Comparison of ENCODE assay signal across 14 mouse cellular contexts in genomic region chr11:117914531-117914930, GRCm38 (mm10). TPM values are rescaled to one million over a fixed set of nuclear protein-coding genes. Genes with fewer than 3 reads are reported as not detected.
DNase-seq lines count a peak whose midpoint lies in the region; ATAC-seq and TF ChIP-seq lines count a peak whose summit lies in the region.
"Had no signal": no experiment of that assay in that cellular context is flagged by ENCODE, and none has a peak within 500 bp of the region (broad histone marks: within the 10 kb centered on the region; RNA-seq: fewer than 3 reads in every experiment).

No protein-coding gene starts in this region.

- TF ChIP-seq RAD21 in CH12.LX (IDR thresholded peaks at IDR 0.05; ENCODE audit: low read depth, low read length) = no peak

- TF ChIP-seq POLR2A in CH12.LX (IDR thresholded peaks at IDR 0.05; ENCODE audit: low read depth, low read length) = no peak
- no peak for TF ChIP-seq POLR2A in cerebellum, adult 2 months (IDR thresholded peaks at IDR 0.05; ENCODE audit: borderline replicate concordance, insufficient read depth, low read length)

- H3K27me3 ChIP-seq in heart, embryonic 11.5 days (ENCODE audit: control insufficient read depth, insufficient read depth, low read length) = no peaks in the 10 kb centered on the region; the same call in 1 of the 2 replicates
- H3K27me3 ChIP-seq in CH12.LX (replicated peaks) = peaks cover 66% of the 10 kb centered on the region
- H3K27me3 ChIP-seq in liver, postnatal 0 days (ENCODE audit: insufficient read depth, low read length) = 0 out of 2 replicates have a peak, but pooled peaks cover 3% of the 10 kb centered on the region
- H3K27me3 ChIP-seq in cerebellum, adult 2 months (ENCODE audit: control insufficient read depth, insufficient read depth, low read length) = no peaks in the 10 kb centered on the region
- no peaks in the 10 kb centered on the region for H3K27me3 ChIP-seq in hindbrain, embryonic 16.5 days (replicated peaks; ENCODE audit: control insufficient read depth, insufficient read depth, low read length)
- H3K27me3 ChIP-seq: forebrain, embryonic 15.5 days had no signal

- ATAC-seq in heart, embryonic 11.5 days (replicated peaks; ENCODE audit: insufficient number of reproducible peaks, low FRiP score, low TSS enrichment) = peak; percentile 85
- peak; percentile 88 for ATAC-seq in liver, postnatal 0 days
- no peak for ATAC-seq in hindbrain, embryonic 16.5 days
- ATAC-seq: activated CD4-positive, CD25-positive, alpha-beta regulatory T cell, adult 4 months; forebrain, embryonic 15.5 days had no signal

- H3K9ac ChIP-seq in heart, embryonic 11.5 days (ENCODE audit: low read depth, low read length) = no peak overlapping the region
- no peak overlapping the region for H3K9ac ChIP-seq in CH12.LX (ENCODE audit: insufficient read depth, low read depth)
- H3K9ac ChIP-seq in liver, postnatal 0 days (replicated peaks) = no peak overlapping the region
- no peak overlapping the region for H3K9ac ChIP-seq in hindbrain, embryonic 16.5 days (ENCODE audit: low read depth, low read length)
- H3K9ac ChIP-seq: forebrain, embryonic 15.5 days had no signal

- no peak overlapping the region for H3K4me2 ChIP-seq in heart, embryonic 11.5 days
- no peak overlapping the region for H3K4me2 ChIP-seq in CH12.LX (ENCODE audit: insufficient read depth, low read depth, poor library complexity, severe bottlenecking)
- peak overlapping the region; percentile 29; the same call in 1 of the 2 replicates for H3K4me2 ChIP-seq in liver, postnatal 0 days (ENCODE audit: low read depth, low read length)
- H3K4me2 ChIP-seq in hindbrain, embryonic 16.5 days (ENCODE audit: low read length) = no peak overlapping the region
- H3K4me2 ChIP-seq: forebrain, embryonic 15.5 days had no signal

- H3K27ac ChIP-seq in heart, embryonic 11.5 days (ENCODE audit: low read depth, low read length) = peak overlapping the region; percentile 66; the same call in 1 of the 2 replicates
- H3K27ac ChIP-seq in CH12.LX (ENCODE audit: insufficient read depth, low read depth) = no peak overlapping the region
- peak overlapping the region; percentile 49; the same call in 1 of the 2 replicates for H3K27ac ChIP-seq in liver, postnatal 0 days (ENCODE audit: low read depth)
- H3K27ac ChIP-seq in cerebellum, adult 2 months (ENCODE audit: insufficient read depth, low read length) = no peak overlapping the region
- no peak overlapping the region for H3K27ac ChIP-seq in hindbrain, embryonic 16.5 days (ENCODE audit: low read depth, low read length)
- H3K27ac ChIP-seq: forebrain, embryonic 15.5 days had no signal

- no peak for TF ChIP-seq EP300 in CH12.LX (IDR thresholded peaks at IDR 0.05; ENCODE audit: low read length)
- no peak for TF ChIP-seq EP300 in liver, postnatal 0 days (IDR thresholded peaks at IDR 0.05; ENCODE audit: low read depth)

- peaks cover 4% of the 10 kb centered on the region; the same call in 1 of the 2 replicates for H3K9me3 ChIP-seq in heart, embryonic 11.5 days (replicated peaks; ENCODE audit: control insufficient read depth, low read length)
- peaks cover 12% of the 10 kb centered on the region for H3K9me3 ChIP-seq in CH12.LX (replicated peaks; ENCODE audit: low read length)
- peaks cover 5% of the 10 kb centered on the region; the same call in 1 of the 2 replicates for H3K9me3 ChIP-seq in liver, postnatal 0 days (ENCODE audit: low read length)
- no peaks in the 10 kb centered on the region for H3K9me3 ChIP-seq in hindbrain, embryonic 16.5 days (ENCODE audit: control insufficient read depth, low read length)
- H3K9me3 ChIP-seq: forebrain, embryonic 15.5 days had no signal

- H3K4me3 ChIP-seq in heart, embryonic 11.5 days (ENCODE audit: low read depth, low read length) = no peak overlapping the region
- no peak overlapping the region for H3K4me3 ChIP-seq in CH12.LX (replicated peaks in 1 of 3; ENCODE audit: low read depth in 2 of 3, low read length in 2 of 3, poor library complexity in 1 of 3)
- H3K4me3 ChIP-seq in liver, postnatal 0 days (ENCODE audit: low read depth, low read length) = no peak overlapping the region
- no peak overlapping the region for H3K4me3 ChIP-seq in cerebellum, adult 2 months (replicated peaks; ENCODE audit: insufficient read depth, low read depth, low read length)
- H3K4me3 ChIP-seq in hindbrain, embryonic 16.5 days (ENCODE audit: low read length) = no peak overlapping the region
- H3K4me3 ChIP-seq: forebrain, embryonic 15.5 days had no signal

- in situ Hi-C loops in CH12.LX (cut with MboI; ENCODE audit: low pct_ligation_motif_present, low pct_unique_long_range_greater_than_20kb, low sequenced_read_pairs) = no loop called here

- H3K4me1 ChIP-seq in heart, embryonic 11.5 days (ENCODE audit: control insufficient read depth, insufficient read depth, low read length) = peaks cover 13% of the 10 kb centered on the region
- peaks cover 10 to 18% of the 10 kb centered on the region in 2 experiments for H3K4me1 ChIP-seq in CH12.LX (ENCODE audit: control insufficient read depth in 1 of 2, insufficient read depth in 2 of 2)
- peaks cover 24% of the 10 kb centered on the region for H3K4me1 ChIP-seq in liver, postnatal 0 days (ENCODE audit: insufficient read depth)
- H3K4me1 ChIP-seq in cerebellum, adult 2 months (ENCODE audit: control insufficient read depth, insufficient read depth, low read length) = no peaks in the 10 kb centered on the region; the same call in 1 of the 2 replicates
- peaks cover 3% of the 10 kb centered on the region; the same call in 1 of the 2 replicates for H3K4me1 ChIP-seq in hindbrain, embryonic 16.5 days (ENCODE audit: control insufficient read depth, insufficient read depth, low read depth, low read length)
- H3K4me1 ChIP-seq: forebrain, embryonic 15.5 days had no signal

- intact Hi-C loops in heart, postnatal 10 days (cut with DNase I) = no loop called here

- no peaks in the 10 kb centered on the region for H3K79me2 ChIP-seq in CH12.LX (replicated peaks; ENCODE audit: control insufficient read depth, extremely low read depth, insufficient read depth, poor library complexity, severe bottlenecking)

- no peak for TF ChIP-seq CTCF in CH12.LX (conservative IDR thresholded peaks at IDR 0.05 in 1 of 2, IDR thresholded peaks at IDR 0.05 in 1 of 2; ENCODE audit: low read depth in 2 of 2, low read length in 2 of 2)
- no peak for TF ChIP-seq CTCF in liver, postnatal 0 days (IDR thresholded peaks at IDR 0.05; ENCODE audit: low read depth)
- no peak for TF ChIP-seq CTCF in cerebellum, adult 2 months (IDR thresholded peaks at IDR 0.05; ENCODE audit: borderline replicate concordance, insufficient read depth, low read depth, low read length)

- WGBS in heart, embryonic 11.5 days (ENCODE audit: insufficient replicate concordance) = 21% methylated on average over 12 of the region's 12 CpGs
- WGBS in liver, postnatal 0 days (ENCODE audit: insufficient replicate concordance) = 43% methylated on average over 12 of the region's 12 CpGs
- WGBS in cerebellum, adult 2 months = 85% methylated on average over 12 of the region's 12 CpGs
- 84% methylated on average over 12 of the region's 12 CpGs for WGBS in hindbrain, embryonic 16.5 days

- no peak for DNase-seq in heart, postnatal 10 days
- DNase-seq in CH12.LX (ENCODE audit: extremely low read depth) = no peak
- DNase-seq in induced T-regulatory cell, adult 2 months (ENCODE audit: low read depth) = peak; percentile 49
- peak; percentile 65 for DNase-seq in liver, postnatal 0 days
- DNase-seq in cerebellum, adult 2 months = no peak
- no peak for DNase-seq in cerebellum, postnatal 36 days
- DNase-seq: lung, postnatal 4 days; thymus, postnatal 14 days had no signal

- no peaks in the 10 kb centered on the region for H3K36me3 ChIP-seq in heart, embryonic 11.5 days (ENCODE audit: control insufficient read depth, insufficient read depth, low read length)
- H3K36me3 ChIP-seq in CH12.LX (replicated peaks in 1 of 2; ENCODE audit: control insufficient read depth in 1 of 2, insufficient read depth in 1 of 2, low read length in 1 of 2) = no peaks in the 10 kb centered on the region
- no peaks in the 10 kb centered on the region for H3K36me3 ChIP-seq in liver, postnatal 0 days (replicated peaks; ENCODE audit: insufficient read depth, low read length)
- H3K36me3 ChIP-seq in hindbrain, embryonic 16.5 days (ENCODE audit: control insufficient read depth, insufficient read depth, low read length) = no peaks in the 10 kb centered on the region
- H3K36me3 ChIP-seq: forebrain, embryonic 15.5 days had no signal

- dilution Hi-C loops in CH12.LX (cut with MboI; ENCODE audit: extremely low pct_ligation_motif_present, extremely low pct_unique_long_range_greater_than_20kb, low sequenced_read_pairs) = no loop called here

TF ChIP-seq in CH12.LX, 34 proteins besides CTCF, POLR2A, EP300 and RAD21:
- TF ChIP-seq MAZ (IDR thresholded peaks at IDR 0.05; ENCODE audit: low read depth, low read length) (no peak), ZNF384 (IDR thresholded peaks at IDR 0.05; ENCODE audit: low read depth, low read length) (peak; percentile 68)

RNA-seq across cellular contexts. Expression of gene Tha1, which starts 41.2 kb away (rescaled TPM):
- 3.0 and 3.7 TPM in 2 replicates for polyA plus RNA-seq in heart, embryonic 11.5 days (2014; fragmentation: Nextera tagmentation; extraction: Ambion mirVana)
- total RNA-seq in heart, postnatal 10 days (2021) = 1 to 10 TPM; 5.1 to 5.7 TPM
- not detected in 2 replicates for total RNA-seq in CH12.LX (2012; rRNA removed)
- total RNA-seq in CH12.LX (2014; rRNA removed) = not detected in 2 replicates
- polyA plus RNA-seq in CH12.LX (2012; ENCODE audit: insufficient read length, low read depth) = not detected in 2 replicates
- 6.6 and 7.1 TPM in 2 replicates for polyA plus RNA-seq in liver, postnatal 0 days (2015; fragmentation: Nextera tagmentation; extraction: Ambion mirVana)
- 11.5 and 12.4 TPM in 2 replicates for polyA plus RNA-seq in cerebellum, adult 2 months (2012; rRNA removed)
- 4.5 and 5.5 TPM in 2 replicates for polyA plus RNA-seq in hindbrain, embryonic 16.5 days (2015; fragmentation: Nextera tagmentation; extraction: Ambion mirVana)

RNA-seq across cellular contexts. Expression of gene Tmem235, which starts 54.0 kb away (rescaled TPM):
- polyA plus RNA-seq in heart, embryonic 11.5 days (2014; fragmentation: Nextera tagmentation; extraction: Ambion mirVana) = not detected in 2 replicates
- not detected for total RNA-seq in heart, postnatal 10 days (2021)
- not detected in 2 replicates for total RNA-seq in CH12.LX (2012; rRNA removed)
- not detected in 2 replicates for total RNA-seq in CH12.LX (2014; rRNA removed)
- not detected in 2 replicates for polyA plus RNA-seq in CH12.LX (2012; ENCODE audit: insufficient read length, low read depth)
- not detected in 2 replicates for polyA plus RNA-seq in liver, postnatal 0 days (2015; fragmentation: Nextera tagmentation; extraction: Ambion mirVana)
- polyA plus RNA-seq in cerebellum, adult 2 months (2012; rRNA removed) = 0.10 and 0.16 TPM in 2 replicates
- 0.08 TPM in 1 of 2 replicates, not detected in the other for polyA plus RNA-seq in hindbrain, embryonic 16.5 days (2015; fragmentation: Nextera tagmentation; extraction: Ambion mirVana)
- polyA plus RNA-seq: activated CD4-positive, CD25-positive, alpha-beta regulatory T cell, adult 4 months; forebrain, embryonic 15.5 days; gonadal fat pad, adult 2 months; hindbrain, embryonic 11.5 days had no signal

RNA-seq across cellular contexts. Expression of gene Socs3, which starts 55.3 kb away (rescaled TPM):
- 3.6 and 4.5 TPM in 2 replicates for polyA plus RNA-seq in heart, embryonic 11.5 days (2014; fragmentation: Nextera tagmentation; extraction: Ambion mirVana)
- 1 to 10 TPM; 3.7 to 5.8 TPM for total RNA-seq in heart, postnatal 10 days (2021)
- total RNA-seq in CH12.LX (2012; rRNA removed) (2.5 and 4.7 TPM in 2 replicates), CH12.LX (2014; rRNA removed) (1.1 and 1.2 TPM in 2 replicates)
- polyA plus RNA-seq in CH12.LX (2012; ENCODE audit: insufficient read length, low read depth) = 0.83 and 1.1 TPM in 2 replicates
- polyA plus RNA-seq in liver, postnatal 0 days (2015; fragmentation: Nextera tagmentation; extraction: Ambion mirVana) = 3.5 and 5.8 TPM in 2 replicates
- polyA plus RNA-seq in cerebellum, adult 2 months (2012; rRNA removed) = 1.6 and 2.1 TPM in 2 replicates
- polyA plus RNA-seq in hindbrain, embryonic 16.5 days (2015; fragmentation: Nextera tagmentation; extraction: Ambion mirVana) = 7.5 and 8.9 TPM in 2 replicates

Comparison
In these comparisons a context has a peak if more than half of its experiments do, and no peak if none do; other contexts are left out.
1. H3K27ac ChIP-seq: peak in heart, embryonic 11.5 days (single experiment) and liver, postnatal 0 days (single experiment); none in CH12.LX (single experiment), cerebellum, adult 2 months (single experiment) and hindbrain, embryonic 16.5 days (single experiment).
2. DNase-seq: peak in induced T-regulatory cell, adult 2 months (single experiment) and liver, postnatal 0 days (single experiment); none in heart, postnatal 10 days (0 of 2), CH12.LX (single experiment), cerebellum, adult 2 months (0 of 2) and cerebellum, postnatal 36 days (0 of 2).